Mouse (Mus musculus): ENCODE measurements around the gene Fgr.

The Fgr gene

GRCm38 (mm10) chr4:133035446-133035845 is 61.6 kb downstream of the Fgr start:
- no peak for DNase-seq (ENCODE audit: low spot score in 2 of 2)

GRCm38 (mm10) chr4:133035946-133036345 is 62.1 kb downstream of the Fgr start:
- no peak for DNase-seq (ENCODE audit: low spot score in 2 of 2)

DNA sequence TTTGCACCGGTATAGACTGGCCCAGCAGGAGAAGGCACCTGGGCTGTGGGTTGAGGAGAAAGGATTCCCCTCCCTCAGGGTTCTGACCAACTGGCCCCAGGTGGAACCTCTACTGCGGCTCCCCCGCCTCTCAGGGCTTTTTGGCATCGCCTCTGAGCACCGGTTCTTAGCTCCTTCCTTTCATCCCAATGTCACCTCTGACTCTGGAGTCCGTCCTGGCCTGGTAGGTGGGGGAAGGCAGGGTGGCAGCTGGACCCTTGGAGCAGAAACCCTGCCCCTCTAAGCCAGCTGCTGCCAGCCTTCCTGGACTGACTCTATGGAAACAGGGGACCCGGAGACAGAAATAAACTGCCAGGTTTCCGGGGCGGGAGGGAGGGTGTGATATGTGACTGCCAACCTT is 63.4 kb downstream of the Fgr start:
- no peak for DNase-seq (ENCODE audit: low spot score in 2 of 2)

- DNase-seq (ENCODE audit: low spot score in 2 of 2): no peak
These were observed 63.9 kb downstream of the Fgr start for GRCm38 (mm10) chr4:133037798-133038197.

DNA sequence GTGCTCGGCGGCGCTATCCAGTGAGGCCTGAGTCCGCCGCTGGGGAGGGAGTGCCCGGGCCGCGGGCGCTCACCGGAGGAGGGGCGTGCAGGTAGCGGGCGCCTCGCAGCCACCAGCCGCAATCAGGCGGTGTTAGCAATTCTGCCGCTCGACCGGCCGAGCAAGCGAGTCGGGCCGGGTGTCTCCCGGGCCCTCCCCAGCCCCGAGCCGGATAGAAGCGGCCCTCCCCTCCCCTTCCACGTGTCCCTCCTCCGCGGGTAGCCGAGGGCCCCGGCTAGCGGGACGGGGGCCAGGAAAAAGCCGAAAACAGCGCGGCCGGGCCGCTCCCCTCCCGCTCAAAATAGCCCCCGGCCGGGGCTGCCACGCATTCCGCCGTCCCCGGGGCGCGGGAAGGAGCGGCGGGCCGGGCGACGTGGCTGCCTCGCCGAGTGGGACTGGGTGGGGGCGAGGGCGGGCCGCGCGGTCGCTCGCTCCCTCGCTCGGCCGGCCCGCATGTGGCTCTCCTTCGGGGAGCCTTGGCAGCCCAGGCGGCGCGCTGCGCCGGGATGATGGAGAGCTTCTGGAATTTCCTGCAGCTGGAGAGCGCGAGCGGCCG is 64.7 kb downstream of the Fgr start:
- no peak for DNase-seq (ENCODE audit: low spot score in 2 of 2)

GRCm38 (mm10) chr4:133039116-133039819 is 65.4 kb downstream of the Fgr start:
- no peak for DNase-seq (ENCODE audit: low spot score in 2 of 2)

DNA sequence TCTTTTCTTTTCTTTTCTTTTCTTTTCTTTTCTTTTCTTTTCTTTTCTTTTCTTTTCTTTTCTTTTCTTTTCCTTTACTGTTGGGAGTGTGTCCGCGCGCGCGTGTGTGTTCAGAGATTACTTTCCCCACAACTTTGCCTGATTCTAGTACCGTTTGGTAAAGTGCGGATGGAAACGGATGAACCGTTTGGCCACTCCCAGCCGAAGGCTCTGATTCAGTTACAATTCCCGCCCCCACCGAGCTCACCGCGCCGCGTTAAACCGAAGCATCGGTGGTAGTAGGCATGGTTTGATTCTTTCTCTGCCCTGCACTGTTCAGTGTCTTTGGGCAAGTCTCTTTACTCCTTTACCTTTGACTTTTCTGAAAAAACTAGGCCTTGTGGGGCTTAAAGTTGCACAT is 65.9 kb downstream of the Fgr start:
- no peak for DNase-seq (ENCODE audit: low spot score in 2 of 2)

DNA sequence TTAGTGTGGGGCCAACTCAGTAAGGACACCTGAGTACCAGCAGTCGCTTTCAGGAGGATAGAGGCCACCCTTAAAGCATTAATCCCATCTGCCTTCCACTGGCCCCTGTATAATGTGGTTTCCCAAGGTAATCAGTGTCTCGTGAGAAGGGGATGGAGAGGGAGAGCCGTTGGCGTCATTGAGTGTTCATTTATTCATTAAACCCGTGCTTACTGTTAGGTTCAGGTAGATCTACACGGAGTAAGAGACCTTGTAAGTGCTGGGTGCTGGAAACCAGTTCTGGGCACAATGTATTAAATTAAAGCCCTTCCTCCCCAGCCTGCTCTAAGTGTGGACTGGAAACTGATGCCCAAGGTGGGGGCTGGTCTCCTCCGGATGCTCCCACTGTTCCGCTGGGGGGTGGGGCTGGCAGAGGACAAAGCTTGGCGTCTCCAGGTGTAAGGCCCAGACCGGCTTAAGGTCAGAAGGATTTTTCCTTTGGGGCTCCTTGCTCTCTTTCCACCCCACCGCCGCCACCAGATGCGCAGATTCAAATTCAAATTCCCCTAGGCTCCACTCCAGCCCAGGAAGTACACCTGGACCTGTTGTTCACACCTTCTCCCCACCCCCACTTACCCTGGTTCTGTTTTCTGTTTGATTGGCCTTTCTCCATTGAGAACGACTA is 66.5 kb downstream of the Fgr start:
- no peak for DNase-seq (ENCODE audit: low spot score in 2 of 2)

- DNase-seq (ENCODE audit: low spot score in 2 of 2): no peak
These were observed 68.3 kb downstream of the Fgr start for GRCm38 (mm10) chr4:133042244-133042643.

GRCm38 (mm10) chr4:133042651-133043635 is 69.0 kb downstream of the Fgr start:
- peak; percentile 55 to 61 for DNase-seq (ENCODE audit: low spot score in 2 of 2)

DNA sequence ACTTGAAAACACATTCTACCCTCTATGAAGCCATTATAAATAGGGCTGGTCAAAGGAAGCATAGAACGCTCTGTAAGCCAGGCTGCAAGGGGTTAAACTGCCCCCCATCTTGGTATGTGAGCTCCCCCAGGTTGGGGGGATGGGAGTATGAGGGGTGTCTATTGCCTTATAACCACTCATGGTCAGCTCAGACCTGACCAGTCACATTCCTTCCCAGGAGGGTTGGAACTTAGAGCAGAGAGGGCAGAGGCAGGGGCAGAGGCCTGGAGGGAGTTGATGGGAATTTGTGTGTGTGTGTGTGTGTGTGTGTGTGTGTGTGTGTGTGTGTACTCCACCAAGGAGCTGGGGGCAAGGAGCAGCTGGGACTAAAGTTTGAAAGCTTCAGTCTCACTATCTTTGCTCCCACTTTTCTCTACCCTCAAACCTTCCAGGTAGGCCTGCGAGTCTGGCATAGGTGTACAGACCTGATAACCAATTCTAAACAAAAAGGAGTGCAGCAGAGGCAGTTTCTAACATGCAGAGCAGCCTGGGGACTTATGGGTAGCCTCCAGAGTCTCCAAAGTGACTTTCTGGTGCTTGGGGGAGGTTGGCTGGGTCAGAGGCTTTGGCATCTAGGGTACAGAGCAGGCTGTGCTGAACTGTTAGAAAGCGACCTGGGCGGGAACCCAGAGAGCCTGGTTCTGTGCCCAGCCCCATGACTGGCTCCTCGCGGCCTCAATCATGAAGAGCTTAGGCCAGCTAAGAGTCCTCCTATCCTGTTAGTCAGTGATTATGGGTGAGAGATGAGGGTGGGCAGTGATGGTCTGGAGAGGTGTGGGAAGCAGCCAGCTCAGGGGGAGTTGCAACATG is 70.1 kb downstream of the Fgr start:
- no peak for DNase-seq (ENCODE audit: low spot score in 2 of 2)

DNA sequence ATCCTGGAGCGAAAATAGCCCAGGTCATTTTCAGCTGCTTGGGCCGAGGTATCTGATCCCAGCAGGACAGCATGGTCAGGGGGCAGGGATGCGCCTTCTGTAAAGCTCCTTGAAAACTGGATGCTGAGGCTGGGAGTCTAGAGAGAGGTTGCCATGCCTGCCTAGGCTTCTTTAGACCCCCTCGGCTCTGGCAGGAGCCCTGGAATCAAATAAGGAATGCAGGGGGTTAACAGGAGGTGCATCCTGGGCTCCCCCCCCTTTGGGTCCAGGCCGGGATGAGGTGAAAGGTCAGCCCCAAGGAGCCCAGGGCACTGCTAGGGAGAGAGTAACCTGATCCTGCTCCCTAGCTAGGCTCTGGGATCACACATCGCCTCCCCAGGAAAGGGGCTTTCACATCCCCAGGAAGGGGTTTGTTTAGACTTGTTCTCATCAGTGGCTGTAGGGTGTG is 70.8 kb downstream of the Fgr start:
- no peak for DNase-seq (ENCODE audit: low spot score in 2 of 2)

- no peak for DNase-seq (ENCODE audit: low spot score in 2 of 2)
These were observed 72.0 kb downstream of the Fgr start for GRCm38 (mm10) chr4:133045771-133046474.

DNA sequence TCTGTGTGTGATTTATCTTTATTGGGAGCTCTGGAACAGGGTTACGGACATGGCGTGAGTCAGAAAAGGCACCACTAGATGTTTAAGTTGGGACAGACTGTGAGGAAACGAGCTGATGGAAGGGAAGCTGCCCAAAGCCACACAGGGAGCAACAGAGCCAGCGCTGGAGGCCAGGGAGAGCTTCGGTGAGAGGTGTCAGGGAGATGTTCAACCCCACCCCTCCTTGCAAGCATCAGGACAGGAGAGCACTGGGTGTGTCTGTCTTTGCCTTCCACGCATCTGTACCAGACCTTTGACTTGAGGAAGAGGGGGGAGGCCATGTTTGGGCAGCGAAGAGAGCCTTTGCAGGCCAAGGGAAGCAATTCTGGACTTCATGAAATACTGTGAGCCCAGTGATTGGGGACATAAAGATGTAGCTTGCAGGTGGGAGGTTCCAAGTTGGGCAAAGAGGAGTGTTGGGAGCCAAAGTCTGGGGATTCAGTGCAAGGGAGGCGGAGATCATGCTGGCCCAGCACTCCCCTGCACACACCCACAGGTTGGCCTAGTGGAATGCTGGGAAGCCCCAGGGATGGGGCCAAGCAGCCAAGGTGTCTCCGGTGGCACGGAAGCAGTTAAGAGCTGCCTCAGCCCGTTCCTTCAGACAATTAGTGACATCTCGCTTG is 72.9 kb downstream of the Fgr start:
- no peak for DNase-seq (ENCODE audit: low spot score in 2 of 2)

GRCm38 (mm10) chr4:133047353-133048105 is 73.6 kb downstream of the Fgr start:
- no peak for DNase-seq (ENCODE audit: low spot score in 2 of 2)

DNA sequence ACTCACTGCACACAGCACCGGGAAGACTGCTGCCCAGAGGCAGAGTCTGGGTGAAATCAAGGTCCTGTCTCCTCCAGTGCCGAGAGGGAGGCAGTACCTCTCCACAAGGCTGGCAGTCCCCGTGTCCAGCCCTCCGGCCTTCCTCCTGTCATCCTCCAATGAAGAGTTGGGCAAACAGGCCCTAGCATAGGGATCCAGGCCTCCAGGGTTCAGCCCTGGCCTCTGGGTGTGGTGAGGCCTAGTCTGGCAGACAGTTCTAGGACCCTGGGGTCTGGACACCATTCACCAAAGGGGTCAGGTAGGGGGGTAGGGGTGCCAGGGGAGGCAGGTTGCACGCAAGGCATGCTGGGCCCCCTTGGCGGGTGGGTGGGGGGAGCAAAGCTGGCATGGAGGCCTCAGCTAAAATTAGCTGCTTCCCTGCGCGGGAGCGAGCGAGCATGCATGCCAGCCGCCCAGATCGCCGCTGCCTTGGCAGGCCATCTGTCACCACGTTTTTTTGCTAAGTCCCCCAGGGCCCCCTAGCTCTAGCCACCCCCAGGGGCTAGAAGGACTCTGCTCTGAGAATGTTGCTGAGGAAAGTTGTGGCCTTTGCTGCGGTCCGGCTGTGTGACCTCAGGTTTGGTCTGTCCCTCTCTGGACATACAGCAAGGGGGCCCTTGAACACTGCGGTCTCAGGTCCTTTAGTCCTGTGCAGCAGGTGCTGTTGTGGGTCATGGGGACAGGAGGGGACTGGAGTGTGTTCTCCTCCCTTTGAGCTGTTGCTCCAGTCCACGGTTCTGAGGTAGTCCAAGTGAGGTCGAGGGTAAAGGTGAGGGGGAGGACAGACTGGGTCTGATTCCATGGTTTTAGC is 75.4 kb downstream of the Fgr start:
- DNase-seq (ENCODE audit: low spot score in 2 of 2): no peak

DNA sequence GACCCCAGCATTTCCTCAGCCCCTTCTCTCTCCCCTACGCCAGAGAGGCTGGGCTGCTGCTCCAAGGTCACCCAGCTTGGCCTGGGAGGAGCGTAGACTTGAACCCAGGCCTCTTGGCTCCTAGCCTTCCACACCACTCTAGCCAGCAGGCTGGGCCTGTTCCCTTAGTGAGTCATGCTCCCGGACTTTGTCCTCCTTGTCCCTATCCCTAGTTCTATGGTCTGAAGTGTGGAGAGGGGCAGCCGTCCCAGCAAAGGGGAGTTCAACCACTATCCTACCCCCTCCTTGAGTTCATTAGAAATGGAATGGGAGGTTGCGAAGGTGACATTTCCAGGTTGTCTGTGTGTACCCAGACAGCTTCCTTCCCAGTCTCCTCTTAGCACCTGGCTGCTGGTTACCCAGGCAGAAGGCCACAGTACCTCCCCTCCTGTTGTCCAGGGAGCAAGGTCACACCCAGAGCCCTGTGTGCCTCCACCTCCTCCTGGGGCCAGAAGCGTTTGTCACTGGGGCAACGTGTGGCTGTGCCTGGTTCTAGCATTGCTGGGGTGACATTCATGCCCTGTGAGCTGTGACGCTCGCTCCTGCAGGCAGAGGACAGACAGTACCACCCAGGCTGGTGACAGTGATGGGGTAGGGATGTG is 76.4 kb downstream of the Fgr start:
- no peak for DNase-seq (ENCODE audit: low spot score in 2 of 2)
